Mouse (Mus musculus) 3T3-L1 (cell line): ENCODE data around the gene Prr15.

Source experiments
- DNase-seq: peaks from one replicate; pipeline ENCODE4 v3.0.0-alpha.2; 2015; ENCODE audit warnings: low read depth, low spot score

The Prr15 gene

DNA sequence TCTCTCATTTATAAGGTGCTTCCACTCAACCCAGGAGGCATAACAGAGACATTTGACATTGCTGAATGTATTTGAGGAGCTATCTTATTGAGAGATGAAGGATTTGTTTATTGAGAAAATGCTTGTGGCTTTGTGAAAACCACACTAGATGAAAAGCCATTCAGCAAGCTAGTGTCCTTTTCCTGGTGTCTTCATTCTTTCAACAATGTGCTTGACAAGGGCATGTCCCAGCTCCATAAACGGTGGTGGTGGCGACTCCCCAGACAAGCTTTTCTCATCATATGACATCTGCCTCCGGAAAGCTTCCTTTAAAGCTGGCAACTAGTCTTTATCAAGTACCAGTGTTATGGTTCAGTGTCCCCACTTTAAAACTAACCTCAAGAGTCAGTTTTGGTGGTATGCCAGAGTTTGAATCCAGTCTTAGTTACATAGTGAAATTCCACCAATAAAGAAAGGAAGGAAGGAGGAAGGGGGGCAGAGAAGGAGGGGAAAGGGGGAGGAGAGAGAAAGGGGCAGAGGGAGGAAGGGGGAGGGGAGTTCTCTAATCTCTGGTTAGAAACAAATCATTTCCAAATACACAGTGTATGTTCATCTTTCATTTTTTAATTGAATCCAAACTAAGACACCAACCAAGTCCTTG, at the start of gene Prr15:
Gene Prr15 (plus strand): TSS at position 590 of the 640 bp plus-strand sequence.
- DNase-seq, result no peak

GRCm38 (mm10) chr6:54277234-54277633, 48.4 kb upstream of the Prr15 start:
- DNase-seq, result peak; percentile 10

DNA sequence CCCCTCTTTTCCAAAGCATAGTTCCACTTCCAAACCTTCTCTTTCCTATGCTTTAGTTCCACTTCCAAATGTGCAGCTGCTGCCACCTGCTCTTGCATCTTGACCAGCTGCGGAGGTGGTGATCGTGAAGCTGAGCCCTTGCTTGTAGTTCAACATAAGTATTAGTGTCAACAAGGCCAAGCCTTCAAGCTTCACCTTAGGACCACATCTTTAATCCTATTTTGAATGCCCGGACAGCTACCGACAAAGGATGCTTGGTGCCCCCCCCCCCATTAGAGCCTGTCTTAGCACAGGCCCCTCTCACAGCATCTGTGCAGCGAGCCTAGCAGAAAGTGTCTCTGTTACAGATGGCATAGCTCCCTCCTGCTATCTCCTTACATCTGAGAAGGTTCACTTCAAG, 47.8 kb upstream of the Prr15 start:
- DNase-seq, result no peak

DNA sequence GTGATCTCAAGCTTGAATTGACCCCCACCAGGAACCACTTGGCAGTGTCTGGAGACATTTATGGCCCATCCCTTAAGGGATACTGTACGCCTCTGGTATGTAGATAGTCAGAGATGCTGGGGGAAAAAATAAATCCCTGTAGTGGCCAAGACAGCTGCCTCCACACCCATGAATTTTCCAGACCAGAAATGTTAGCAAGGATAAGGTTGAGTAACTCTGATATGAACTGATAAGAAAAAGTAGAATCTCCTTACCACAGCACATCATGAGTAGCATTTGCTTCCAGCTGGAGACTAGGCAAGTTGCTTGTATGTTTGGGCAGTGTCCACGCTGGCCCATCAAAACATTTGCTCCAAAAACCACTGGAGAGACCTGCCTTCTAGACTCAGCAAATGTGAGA, 47.0 kb upstream of the Prr15 start:
- peak; percentile 18 for DNase-seq

- no peak for DNase-seq
These were observed 46.2 kb upstream of the Prr15 start for GRCm38 (mm10) chr6:54279391-54279790.

DNA sequence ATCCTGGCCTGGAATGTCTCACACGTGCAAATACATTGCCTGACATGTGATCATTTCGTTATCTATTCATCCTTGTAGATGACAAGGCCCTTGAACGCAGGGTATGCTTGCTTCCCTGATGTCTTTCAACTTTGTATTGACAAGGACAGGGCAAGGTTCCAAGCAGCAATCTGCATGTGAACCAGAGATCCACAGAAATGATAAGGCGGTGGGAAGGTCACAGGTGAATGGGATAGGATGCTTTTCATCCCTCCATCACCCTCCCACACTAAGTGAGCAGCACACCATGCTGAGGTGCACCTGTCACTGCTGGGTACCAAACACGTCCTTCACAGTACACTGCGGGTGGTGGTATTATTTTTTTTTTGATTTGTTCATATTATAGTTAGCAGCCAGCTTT, 45.4 kb upstream of the Prr15 start:
- no peak for DNase-seq

DNA sequence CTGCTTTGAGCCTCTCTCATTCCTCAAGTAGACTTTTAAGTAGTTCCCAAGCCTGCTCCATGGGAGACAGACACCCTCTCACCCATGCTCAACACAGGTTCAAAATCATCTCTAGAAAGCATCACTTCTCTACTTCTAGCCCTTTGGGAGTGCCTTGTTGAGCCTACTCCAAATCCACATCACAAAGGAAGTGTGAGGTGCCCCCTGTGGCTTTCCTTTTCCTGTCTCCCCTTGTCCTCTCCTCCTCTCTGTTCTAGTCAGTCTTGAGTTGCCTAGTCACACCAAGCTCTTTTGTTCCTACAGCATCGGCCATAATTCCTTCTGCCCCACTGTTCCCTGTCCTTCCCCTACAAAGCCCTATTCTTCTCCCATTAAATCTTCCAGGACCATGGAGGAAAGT, 42.3 kb upstream of the Prr15 start:
- no peak for DNase-seq

GRCm38 (mm10) chr6:54284167-54284711, 41.4 kb upstream of the Prr15 start:
- peak; percentile 47 for DNase-seq

DNA sequence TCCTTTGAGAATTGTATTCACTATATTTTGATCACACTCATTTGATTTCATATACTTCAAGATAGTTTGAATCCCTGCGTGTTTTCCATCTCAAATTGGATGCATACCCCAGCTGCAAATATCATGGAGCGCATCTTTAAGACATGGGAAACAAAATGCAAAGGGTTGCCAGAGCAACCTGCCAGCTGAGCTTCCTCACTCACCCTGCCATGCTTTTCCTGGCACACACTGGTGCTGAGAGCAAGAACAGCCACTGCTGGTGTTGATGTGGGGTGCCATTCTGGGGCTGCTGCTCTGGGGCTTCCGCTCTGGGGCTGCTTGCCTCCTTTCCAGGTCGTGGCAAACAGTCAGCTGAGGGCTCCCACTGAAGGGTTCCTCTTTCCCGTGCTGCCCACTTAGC, 38.8 kb upstream of the Prr15 start:
- no peak for DNase-seq

- DNase-seq, result no peak
These were observed 35.7 kb upstream of the Prr15 start for GRCm38 (mm10) chr6:54289774-54290500.

- no peak for DNase-seq
These were observed 28.4 kb upstream of the Prr15 start for GRCm38 (mm10) chr6:54297231-54297630.

DNA sequence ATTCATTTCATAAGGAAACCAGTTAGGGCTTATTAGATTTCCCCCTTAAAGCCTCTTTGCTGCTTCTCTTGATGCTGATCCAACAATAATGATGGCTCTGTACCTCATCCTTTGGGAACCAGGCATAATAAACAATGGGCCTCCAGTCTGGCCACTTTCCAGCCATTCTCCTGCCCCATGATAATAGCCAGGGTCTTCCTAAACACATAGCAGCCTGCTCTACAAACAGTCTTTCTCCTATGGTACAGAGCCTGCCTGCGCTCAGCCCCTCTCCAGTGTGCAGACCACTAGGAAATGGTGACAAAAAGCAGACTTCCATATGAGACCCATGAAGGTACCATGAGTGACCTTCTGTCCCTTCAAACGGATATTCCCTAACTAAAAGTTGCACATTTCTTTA, 26.2 kb upstream of the Prr15 start:
- DNase-seq, result no peak

DNA sequence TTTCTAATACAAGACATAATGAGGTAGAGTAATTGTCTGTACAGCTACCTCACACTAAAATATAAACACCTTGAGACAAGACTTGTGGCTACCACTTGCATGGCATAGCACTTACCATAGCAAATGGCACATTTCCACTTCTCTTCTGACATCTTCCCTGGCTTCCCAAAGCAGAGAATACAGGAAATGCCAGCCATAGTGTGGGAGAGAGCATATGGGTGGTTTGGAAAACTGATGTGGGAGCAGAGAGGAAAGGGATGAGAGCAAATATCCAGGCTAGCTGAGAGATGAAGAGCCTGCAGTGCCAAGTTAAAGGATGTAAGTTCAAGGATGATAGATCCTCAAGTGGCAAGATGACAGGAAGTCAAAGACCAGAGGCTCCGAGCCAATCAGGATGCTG, 19.9 kb upstream of the Prr15 start:
- no peak for DNase-seq

- DNase-seq, result no peak
These were observed 12.6 kb upstream of the Prr15 start for GRCm38 (mm10) chr6:54313071-54313470.

GRCm38 (mm10) chr6:54318618-54319017, 7.0 kb upstream of the Prr15 start:
- DNase-seq, result no peak

DNA sequence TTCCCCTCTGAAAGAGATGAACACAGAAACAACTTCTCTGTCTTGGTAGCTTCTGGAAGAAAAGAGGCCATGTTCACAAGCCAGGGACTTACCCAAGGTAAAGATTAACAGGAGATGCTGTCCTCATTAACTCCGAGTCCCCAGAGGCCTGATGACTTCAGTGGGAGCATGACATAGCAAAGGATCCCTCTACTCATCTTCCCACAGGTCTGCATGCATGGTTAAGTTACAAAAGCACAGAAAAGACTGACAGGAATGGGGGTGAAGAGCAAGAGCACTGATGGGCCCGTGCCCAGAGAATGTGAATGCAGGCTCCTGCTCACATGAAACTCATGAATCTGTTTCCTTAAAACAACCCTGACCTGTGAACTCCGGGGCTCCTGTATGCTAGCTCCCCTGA, 6.4 kb upstream of the Prr15 start:
- DNase-seq, result no peak

GRCm38 (mm10) chr6:54320236-54320635, 5.4 kb upstream of the Prr15 start:
- no peak for DNase-seq

DNA sequence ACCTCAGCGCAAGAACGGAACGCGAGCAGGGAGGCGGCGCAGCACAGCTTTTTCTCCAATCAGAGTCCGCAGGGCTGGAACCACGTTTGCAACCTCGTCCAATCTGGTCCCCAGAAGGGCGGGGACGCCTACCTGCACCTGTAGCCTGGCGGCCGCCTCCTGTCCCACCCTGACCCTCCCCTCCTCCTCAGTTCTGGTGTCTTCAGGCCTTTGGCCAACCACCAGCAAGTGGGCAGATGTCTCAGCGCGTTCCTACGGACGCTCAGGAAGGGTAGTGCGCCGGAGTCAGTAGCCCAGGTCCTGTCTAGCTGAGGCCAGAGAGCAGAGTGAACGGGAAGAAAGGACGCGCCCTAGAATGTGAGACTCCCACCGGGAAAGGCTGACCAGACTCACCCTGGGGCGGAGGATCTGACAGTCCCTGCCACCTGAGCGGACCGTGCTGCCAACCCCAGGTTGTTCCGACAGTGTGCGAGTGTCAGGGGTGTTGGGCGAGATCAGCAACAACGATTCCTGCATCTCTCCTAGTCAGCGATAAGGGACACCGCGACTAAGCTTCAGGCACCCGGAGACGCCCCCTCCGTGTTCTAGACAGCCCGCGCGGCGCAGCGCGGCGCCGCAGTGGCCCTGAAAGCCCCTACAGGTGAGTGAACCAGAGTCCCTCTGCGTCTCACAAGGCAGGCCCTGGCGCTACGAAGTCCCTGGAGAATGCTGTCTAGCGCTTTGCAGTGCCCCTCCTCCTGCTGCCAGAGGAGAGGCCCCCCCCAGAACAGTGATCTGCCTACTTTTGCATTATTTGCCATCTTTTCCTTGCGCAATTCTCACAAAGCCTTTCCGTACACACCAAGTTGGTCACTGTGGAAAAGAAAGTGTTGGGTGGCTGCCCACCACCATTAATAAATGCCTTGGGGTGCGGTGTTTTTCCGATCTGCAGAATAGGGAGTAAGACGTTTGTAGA, 1.3 kb downstream of the Prr15 start:
- no peak for DNase-seq

DNA sequence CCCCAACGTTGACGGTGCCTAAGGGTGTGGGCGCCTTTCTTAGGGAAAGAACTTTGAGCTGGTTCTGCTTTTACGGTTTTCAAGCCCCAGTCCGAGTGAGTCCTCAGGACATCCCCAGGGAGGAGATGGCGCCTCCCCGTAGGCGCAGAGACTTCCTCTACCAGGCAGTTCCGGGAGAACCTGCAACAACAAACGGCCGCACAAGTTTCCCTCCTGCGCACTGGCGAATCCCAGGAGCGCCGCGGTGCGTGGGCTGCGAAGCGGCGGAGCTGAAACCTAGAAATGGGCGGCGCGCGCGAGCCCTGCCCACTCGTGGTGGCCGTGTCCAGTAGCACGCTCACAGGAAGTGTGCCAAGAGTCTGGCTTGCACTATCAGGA, 2.0 kb downstream of the Prr15 start:
- no peak for DNase-seq

GRCm38 (mm10) chr6:54328783-54329182, 3.1 kb downstream of the Prr15 start:
- DNase-seq, result no peak

GRCm38 (mm10) chr6:54329598-54329997, 4.0 kb downstream of the Prr15 start:
- DNase-seq, result peak; percentile 59

GRCm38 (mm10) chr6:54330166-54330565, 4.5 kb downstream of the Prr15 start:
- DNase-seq, result no peak
